Mouse (Mus musculus) R1 (cell line): ENCODE measurements around the gene Ddx39.

Experiments used
- DNase-seq: peaks from one replicate; pipeline ENCODE4 v3.0.0-alpha.2; 2018; ENCODE audit warnings: low read depth, low spot score

The Ddx39 gene

GRCm38 (mm10) chr8:83715031-83715690, at the start of gene Ddx39:
Ddx39 (plus strand) TSS chr8:83715177.
- DNase-seq, result peak; percentile 100

GRCm38 (mm10) chr8:83665969-83666865, 48.8 kb upstream of the Ddx39 start, which contains the start of gene Ptger1:
Ptger1 (plus strand) TSS chr8:83666678.
- no peak for DNase-seq

- DNase-seq, result no peak
Measured at GRCm38 (mm10) chr8:83666866-83667234, 48.1 kb upstream of the Ddx39 start.

- no peak for DNase-seq
Measured at GRCm38 (mm10) chr8:83667526-83667925, 47.5 kb upstream of the Ddx39 start.

- peak; percentile 85 for DNase-seq
Measured at GRCm38 (mm10) chr8:83668010-83668916, 46.7 kb upstream of the Ddx39 start.

DNA sequence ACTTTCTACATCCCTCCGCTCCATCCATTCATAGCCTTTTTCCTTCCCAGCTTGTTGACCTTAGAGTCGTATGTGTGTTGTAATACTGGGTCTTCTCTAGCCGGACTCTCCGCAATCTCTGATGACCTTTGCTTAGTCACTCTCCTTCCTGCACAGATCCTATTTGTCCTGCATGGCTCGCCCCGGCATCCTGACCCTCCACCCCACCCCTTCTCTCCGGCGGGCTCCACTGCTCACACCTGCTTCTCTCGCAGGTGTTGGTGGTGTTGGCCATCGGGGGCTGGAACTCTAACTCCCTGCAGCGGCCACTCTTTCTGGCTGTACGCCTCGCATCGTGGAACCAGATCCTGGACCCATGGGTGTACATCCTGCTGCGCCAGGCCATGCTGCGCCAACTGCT, 46.0 kb upstream of the Ddx39 start:
- DNase-seq, result no peak

DNA sequence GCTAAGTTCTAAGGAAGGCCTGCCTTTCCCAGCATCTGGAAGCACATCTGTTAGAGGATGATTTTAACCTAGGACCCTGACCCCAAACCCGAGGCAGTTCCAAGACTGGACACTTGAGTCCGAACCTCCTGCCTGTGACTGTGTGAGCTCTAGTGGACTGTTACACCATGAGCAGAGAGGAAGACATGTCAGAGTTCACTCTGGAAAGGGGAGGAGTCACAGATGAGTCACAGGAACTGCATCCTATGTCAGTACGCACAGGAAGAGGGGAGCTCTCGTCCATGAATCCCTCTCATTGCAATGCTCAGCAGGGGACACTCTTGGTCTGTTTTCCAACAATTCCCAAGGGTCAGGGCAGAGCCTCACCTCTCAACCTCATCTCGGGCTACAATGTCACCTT, 42.0 kb upstream of the Ddx39 start:
- DNase-seq, result no peak

GRCm38 (mm10) chr8:83674497-83674896, 40.5 kb upstream of the Ddx39 start:
- DNase-seq, result no peak

DNA sequence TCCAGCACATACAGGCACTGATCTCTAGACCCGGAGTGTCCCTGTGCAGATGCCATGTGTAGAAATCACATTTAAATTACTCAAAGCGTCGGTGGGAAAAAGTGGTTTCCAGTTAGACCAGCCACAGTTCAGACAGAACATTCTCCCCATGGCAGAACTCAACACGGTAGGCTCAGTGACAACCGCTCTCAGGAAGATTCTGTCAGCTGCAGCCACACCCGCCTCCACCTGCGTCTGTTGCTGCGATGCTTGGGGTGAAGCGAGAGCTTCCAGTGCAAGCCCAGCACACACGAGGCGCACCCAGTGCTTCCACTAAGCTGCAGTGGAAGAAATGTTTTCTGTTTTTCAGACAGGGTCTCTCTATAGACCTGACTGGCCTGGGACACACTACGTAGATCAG, 35.1 kb upstream of the Ddx39 start:
- no peak for DNase-seq

GRCm38 (mm10) chr8:83680603-83681002, 34.4 kb upstream of the Ddx39 start:
- no peak for DNase-seq

DNA sequence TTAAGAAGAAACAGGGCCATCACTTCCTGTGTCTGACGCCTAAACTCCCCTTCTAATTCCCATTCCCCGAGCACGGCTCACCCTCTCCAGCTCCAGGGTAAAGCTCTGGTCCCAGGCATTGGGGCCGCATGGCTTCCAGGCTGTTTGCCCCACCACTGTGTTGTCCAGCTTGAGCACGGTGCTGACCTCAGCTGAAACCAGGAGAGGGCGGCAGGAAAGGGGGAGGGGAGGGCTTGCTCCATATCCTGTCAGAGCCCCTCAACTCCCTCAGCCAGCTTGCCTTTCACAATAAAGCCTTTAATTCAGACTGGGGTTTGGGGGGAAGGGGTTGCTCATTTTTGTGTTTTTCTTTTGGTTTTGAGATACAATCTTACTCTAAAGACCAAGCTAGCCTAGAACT, 33.9 kb upstream of the Ddx39 start:
- no peak for DNase-seq

DNA sequence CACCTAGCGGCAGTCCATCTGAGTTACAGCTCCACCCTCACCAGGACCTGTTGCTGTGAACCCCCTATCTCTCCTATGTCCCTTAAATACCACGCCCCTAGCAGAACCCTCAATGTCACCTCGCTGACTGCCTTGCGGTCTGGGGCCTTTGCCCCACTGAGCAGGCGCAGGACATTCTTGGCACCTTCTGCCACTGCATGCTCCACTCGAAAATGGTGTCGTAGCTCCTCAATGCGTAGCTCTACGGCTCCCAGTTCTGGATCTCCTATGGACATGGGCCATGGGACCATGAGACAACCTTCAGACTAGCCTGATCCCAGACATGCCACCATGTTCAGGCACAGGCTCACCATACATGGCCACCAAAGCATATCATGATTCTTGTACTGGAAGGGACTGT, 30.5 kb upstream of the Ddx39 start:
- DNase-seq, result no peak

- no peak for DNase-seq
Measured at GRCm38 (mm10) chr8:83689264-83689663, 25.7 kb upstream of the Ddx39 start.

GRCm38 (mm10) chr8:83693609-83694236, 21.3 kb upstream of the Ddx39 start:
- no peak for DNase-seq

DNA sequence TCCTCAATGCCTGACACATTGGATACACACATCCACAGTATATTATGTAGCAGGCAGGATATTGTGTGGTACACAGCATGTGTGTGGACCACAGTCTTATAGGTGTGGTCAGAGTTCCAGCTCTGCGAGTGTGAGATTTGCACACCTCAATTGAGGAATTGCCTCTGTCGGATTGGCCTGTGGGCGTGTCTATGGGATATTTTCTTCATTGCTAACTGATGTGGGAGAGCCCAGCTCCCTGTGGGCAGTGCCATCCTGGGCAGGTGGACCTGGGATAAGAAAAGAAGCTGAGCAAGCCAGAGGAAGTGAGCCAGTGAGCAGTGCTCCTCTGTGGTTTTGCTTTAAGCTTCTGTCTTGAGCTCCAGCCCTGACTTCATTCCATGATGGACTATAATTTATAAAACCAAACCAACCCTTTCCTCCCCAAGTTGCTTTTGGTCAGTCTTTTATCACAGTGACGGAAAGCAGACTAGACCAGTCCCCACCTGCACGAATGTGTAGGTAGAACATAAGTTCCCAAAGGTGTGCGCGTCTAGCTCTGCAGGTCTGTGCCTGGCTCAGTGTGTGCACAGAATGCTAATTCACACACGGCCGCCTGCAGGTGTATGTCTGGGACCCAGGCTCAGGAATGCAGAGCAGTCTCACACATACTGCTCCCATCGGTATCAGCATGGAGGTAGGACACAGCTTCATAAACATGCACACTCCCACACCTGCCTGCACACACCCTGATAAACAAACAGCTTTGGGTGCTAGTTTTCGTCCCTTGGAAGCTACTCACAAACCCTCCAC, 20.4 kb upstream of the Ddx39 start:
- no peak for DNase-seq

GRCm38 (mm10) chr8:83695351-83696106, 19.4 kb upstream of the Ddx39 start:
- no peak for DNase-seq

GRCm38 (mm10) chr8:83697374-83698220, 17.4 kb upstream of the Ddx39 start:
- no peak for DNase-seq

DNA sequence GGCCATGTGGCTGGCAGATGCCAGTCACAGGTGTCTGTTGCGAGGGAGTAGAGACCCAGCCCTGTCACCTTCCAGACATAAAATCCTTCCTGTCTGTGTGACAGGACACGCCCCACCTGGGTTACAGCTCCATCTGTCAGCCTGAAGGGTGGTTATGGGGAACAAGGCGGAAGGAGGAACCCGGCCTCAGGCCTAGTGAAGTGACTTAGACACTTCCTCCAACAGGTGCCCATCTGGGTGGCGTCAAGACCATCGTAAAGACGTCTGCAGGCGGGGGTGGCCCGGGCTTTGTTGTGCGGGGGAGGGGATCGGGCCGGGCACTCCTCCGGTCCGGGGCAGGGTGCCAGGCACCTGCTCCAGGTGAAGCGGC, 16.7 kb upstream of the Ddx39 start:
- peak; percentile 59 for DNase-seq
